Comparison of ENCODE assay signal across 24 mouse cellular contexts in genomic region chr2:137758389-137758788, GRCm38 (mm10).
"Had no signal": no experiment of that assay in that cellular context is flagged by ENCODE, and none has a peak within 500 bp of the region (broad histone marks: within the 10 kb centered on the region; RNA-seq: fewer than 3 reads in every experiment).

No protein-coding gene starts in this region.

- H3K4me2 ChIP-seq: heart, embryonic 12.5 days; hindbrain, embryonic 12.5 days; hindbrain, embryonic 14.5 days; intestine, embryonic 15.5 days; limb, embryonic 13.5 days; limb, embryonic 15.5 days; liver, embryonic 12.5 days had no signal

- H3K4me1 ChIP-seq: liver, embryonic 12.5 days had no signal

- H3K4me3 ChIP-seq: heart, embryonic 10.5 days; heart, embryonic 12.5 days; hindbrain, embryonic 10.5 days; hindbrain, embryonic 12.5 days; intestine, embryonic 15.5 days; limb, embryonic 13.5 days; limb, embryonic 15.5 days; liver, embryonic 12.5 days had no signal

- H3K9me3 ChIP-seq: heart, embryonic 10.5 days; heart, embryonic 12.5 days; hindbrain, embryonic 10.5 days; hindbrain, embryonic 12.5 days; intestine, embryonic 15.5 days; limb, embryonic 13.5 days; limb, embryonic 15.5 days; liver, embryonic 12.5 days had no signal

- DNase-seq: gastrocnemius, postnatal 10 days; gastrocnemius, postnatal 25 days; heart, adult 18-20 months; heart, postnatal 10 days; heart, postnatal 4 days; kidney, adult 18-20 months; kidney, adult 8-10 months; kidney, postnatal 10 days; kidney, postnatal 25 days; layer of hippocampus, adult 9-11 months; layer of hippocampus, postnatal 36 days; left cerebral cortex, postnatal 4 days had no signal

- H3K27me3 ChIP-seq: heart, embryonic 12.5 days; intestine, embryonic 15.5 days; limb, embryonic 13.5 days; limb, embryonic 15.5 days; liver, embryonic 12.5 days had no signal

- ATAC-seq: hindbrain, embryonic 16.5 days; inflammation-experienced regulatory T-cells, adult 6 months; intestine, embryonic 15.5 days; intestine, postnatal 0 days; liver, embryonic 12.5 days had no signal

- H3K27ac ChIP-seq: heart, embryonic 10.5 days; hindbrain, embryonic 10.5 days; hindbrain, embryonic 12.5 days; hindbrain, embryonic 14.5 days; intestine, embryonic 15.5 days; limb, embryonic 13.5 days; limb, embryonic 15.5 days; liver, embryonic 12.5 days had no signal

- H3K9ac ChIP-seq: heart, embryonic 12.5 days; hindbrain, embryonic 12.5 days; hindbrain, embryonic 14.5 days; intestine, embryonic 15.5 days; limb, embryonic 13.5 days; limb, embryonic 15.5 days; liver, embryonic 12.5 days had no signal

- H3K36me3 ChIP-seq: heart, embryonic 10.5 days; heart, embryonic 12.5 days; hindbrain, embryonic 10.5 days; hindbrain, embryonic 12.5 days; intestine, embryonic 15.5 days; limb, embryonic 13.5 days; limb, embryonic 15.5 days; liver, embryonic 12.5 days had no signal
